Mouse (Mus musculus): ENCODE measurements around the gene C77080. TPM values are rescaled to one million over a fixed set of nuclear protein-coding genes. Genes with fewer than 3 reads are reported as not detected.

The C77080 gene
- polyA plus RNA-seq, 1 experiment from 2014 or later, result 8.2 TPM

GRCm38 (mm10) chr4:129260678-129261077 is 526 bp downstream of the C77080 start:
- 20% methylated on average over 6 of the region's 6 CpGs for WGBS
- H3K9me3 ChIP-seq (replicated peaks; ENCODE audit: control insufficient read depth, low read length), result no peaks in the 10 kb centered on the region
- H3K4me3 ChIP-seq (replicated peaks; ENCODE audit: low read length), result no peak overlapping the region
- H3K27me3 ChIP-seq (ENCODE audit: control insufficient read depth, insufficient read depth, low read length), result no peaks in the 10 kb centered on the region
- peak overlapping the region; percentile 40; the same call in 1 of the 2 replicates for H3K9ac ChIP-seq (ENCODE audit: low read length)
- H3K4me1 ChIP-seq (ENCODE audit: control insufficient read depth, insufficient read depth, low read length), result peaks cover 34% of the 10 kb centered on the region
- ATAC-seq (ENCODE audit: insufficient read depth, low FRiP score), result no peak
- H3K4me2 ChIP-seq (ENCODE audit: low read depth, low read length), result no peak overlapping the region
- peak overlapping the region; percentile 68 for H3K27ac ChIP-seq (ENCODE audit: low read length)
- H3K36me3 ChIP-seq (ENCODE audit: control insufficient read depth, insufficient read depth, low read length), result no peaks in the 10 kb centered on the region

DNA sequence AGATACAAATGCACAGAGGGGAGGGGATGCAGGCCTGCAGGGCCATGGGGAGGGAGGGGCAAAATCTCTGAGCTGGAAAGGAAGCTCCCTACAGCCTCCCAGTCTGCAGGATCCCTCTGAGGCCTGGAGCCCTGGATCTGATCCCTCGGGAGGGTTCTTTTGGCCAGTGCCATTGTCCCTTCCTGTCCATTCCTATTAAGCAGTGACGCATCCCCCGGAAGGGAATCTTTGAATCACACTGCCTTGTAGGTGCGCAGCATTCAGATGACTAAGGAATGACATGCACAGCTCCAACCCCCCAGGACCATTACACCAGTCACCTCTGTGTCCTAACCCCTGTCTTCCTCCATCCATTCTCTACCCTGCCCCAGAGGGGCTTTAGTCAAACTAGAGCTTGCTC is 2.1 kb downstream of the C77080 start:
- no peak overlapping the region for H3K4me2 ChIP-seq (ENCODE audit: low read depth, low read length)
- H3K36me3 ChIP-seq (ENCODE audit: control insufficient read depth, insufficient read depth, low read length), result no peaks in the 10 kb centered on the region
- H3K27ac ChIP-seq (ENCODE audit: low read length), result no peak overlapping the region
- no peak overlapping the region for H3K9ac ChIP-seq (ENCODE audit: low read length)
- H3K4me1 ChIP-seq (ENCODE audit: control insufficient read depth, insufficient read depth, low read length), result peaks cover 34% of the 10 kb centered on the region
- H3K4me3 ChIP-seq (replicated peaks; ENCODE audit: low read length), result no peak overlapping the region
- 83% methylated on average over 4 of the region's 4 CpGs for WGBS
- no peak for ATAC-seq (ENCODE audit: insufficient read depth, low FRiP score)
- no peaks in the 10 kb centered on the region for H3K27me3 ChIP-seq (ENCODE audit: control insufficient read depth, insufficient read depth, low read length)
- H3K9me3 ChIP-seq (replicated peaks; ENCODE audit: control insufficient read depth, low read length), result no peaks in the 10 kb centered on the region

- peak overlapping the region; percentile 72 for H3K27ac ChIP-seq (ENCODE audit: low read length)
Measured at GRCm38 (mm10) chr4:129256450-129257380, 4.5 kb downstream of the C77080 start.

GRCm38 (mm10) chr4:129254571-129254970 is 6.6 kb downstream of the C77080 start:
- H3K9ac ChIP-seq (ENCODE audit: low read length), result no peak overlapping the region

More at GRCm38 (mm10) chr4:129256450-129257380, 4.5 kb downstream of the C77080 start:
- Histone ChIP-seq H3K9ac (ENCODE audit: low read length) (peak overlapping the region; percentile 33; the same call in 1 of the 2 replicates), H3K27me3 (ENCODE audit: control insufficient read depth, insufficient read depth, low read length) (no peaks in the 10 kb centered on the region), H3K36me3 (ENCODE audit: control insufficient read depth, insufficient read depth, low read length) (no peaks in the 10 kb centered on the region), H3K9me3 (replicated peaks; ENCODE audit: control insufficient read depth, low read length) (no peaks in the 10 kb centered on the region), H3K4me1 (ENCODE audit: control insufficient read depth, insufficient read depth, low read length) (peaks cover 27% of the 10 kb centered on the region), H3K4me2 (ENCODE audit: low read depth, low read length) (0 out of 2 replicates have a peak overlapping the region, but pooled peaks have one; percentile 10), H3K4me3 (replicated peaks; ENCODE audit: low read length) (no peak overlapping the region)
- WGBS, result 26% methylated on average over 8 of the region's 8 CpGs
- ATAC-seq (ENCODE audit: insufficient read depth, low FRiP score), result peak; percentile 75

GRCm38 (mm10) chr4:129252492-129252891 is 8.7 kb downstream of the C77080 start:
- Histone ChIP-seq H3K27ac (ENCODE audit: low read length) (no peak overlapping the region; the same call in 1 of the 2 replicates), H3K9me3 (replicated peaks; ENCODE audit: control insufficient read depth, low read length) (no peaks in the 10 kb centered on the region), H3K27me3 (ENCODE audit: control insufficient read depth, insufficient read depth, low read length) (no peaks in the 10 kb centered on the region), H3K4me1 (ENCODE audit: control insufficient read depth, insufficient read depth, low read length) (peaks cover 28% of the 10 kb centered on the region), H3K36me3 (ENCODE audit: control insufficient read depth, insufficient read depth, low read length) (no peaks in the 10 kb centered on the region), H3K9ac (ENCODE audit: low read length) (no peak overlapping the region), H3K4me2 (ENCODE audit: low read depth, low read length) (no peak overlapping the region), H3K4me3 (replicated peaks; ENCODE audit: low read length) (no peak overlapping the region)
- 83% methylated on average over 2 of the region's 2 CpGs for WGBS
- no peak for ATAC-seq (ENCODE audit: insufficient read depth, low FRiP score)

More at GRCm38 (mm10) chr4:129254571-129254970, 6.6 kb downstream of the C77080 start:
- Histone ChIP-seq H3K4me1 (ENCODE audit: control insufficient read depth, insufficient read depth, low read length) (peaks cover 30% of the 10 kb centered on the region), H3K27ac (ENCODE audit: low read length) (no peak overlapping the region), H3K36me3 (ENCODE audit: control insufficient read depth, insufficient read depth, low read length) (no peaks in the 10 kb centered on the region), H3K9me3 (replicated peaks; ENCODE audit: control insufficient read depth, low read length) (no peaks in the 10 kb centered on the region), H3K4me2 (ENCODE audit: low read depth, low read length) (no peak overlapping the region), H3K27me3 (ENCODE audit: control insufficient read depth, insufficient read depth, low read length) (no peaks in the 10 kb centered on the region), H3K4me3 (replicated peaks; ENCODE audit: low read length) (no peak overlapping the region)
- 90% methylated on average over 3 of the region's 3 CpGs for WGBS
- ATAC-seq (ENCODE audit: insufficient read depth, low FRiP score), result no peak

GRCm38 (mm10) chr4:129251482-129252125 is 9.6 kb downstream of the C77080 start:
- peak overlapping the region; percentile 9; the same call in 1 of the 2 replicates for H3K4me3 ChIP-seq (replicated peaks; ENCODE audit: low read length)
- H3K36me3 ChIP-seq (ENCODE audit: control insufficient read depth, insufficient read depth, low read length), result no peaks in the 10 kb centered on the region
- peaks cover 24% of the 10 kb centered on the region for H3K4me1 ChIP-seq (ENCODE audit: control insufficient read depth, insufficient read depth, low read length)
- H3K27me3 ChIP-seq (ENCODE audit: control insufficient read depth, insufficient read depth, low read length), result no peaks in the 10 kb centered on the region
- peak overlapping the region; percentile 60 for H3K9ac ChIP-seq (ENCODE audit: low read length)
- ATAC-seq (ENCODE audit: insufficient read depth, low FRiP score), result peak; percentile 41; the same call in 1 of the 2 replicates
- peak overlapping the region; percentile 96 for H3K27ac ChIP-seq (ENCODE audit: low read length)
- H3K4me2 ChIP-seq (ENCODE audit: low read depth, low read length), result peak overlapping the region; percentile 45
- WGBS, result 9% methylated on average over 15 of the region's 15 CpGs
- H3K9me3 ChIP-seq (replicated peaks; ENCODE audit: control insufficient read depth, low read length), result no peaks in the 10 kb centered on the region

GRCm38 (mm10) chr4:129250759-129251481 is 10.3 kb downstream of the C77080 start:
- peak overlapping the region; percentile 60 for H3K9ac ChIP-seq (ENCODE audit: low read length)
- H3K4me3 ChIP-seq (replicated peaks; ENCODE audit: low read length), result peak overlapping the region; percentile 9; the same call in 1 of the 2 replicates
- 35% methylated on average over 15 of the region's 15 CpGs for WGBS
- H3K27me3 ChIP-seq (ENCODE audit: control insufficient read depth, insufficient read depth, low read length), result no peaks in the 10 kb centered on the region
- H3K4me1 ChIP-seq (ENCODE audit: control insufficient read depth, insufficient read depth, low read length), result peaks cover 21% of the 10 kb centered on the region
- peak overlapping the region; percentile 96 for H3K27ac ChIP-seq (ENCODE audit: low read length)
- ATAC-seq (ENCODE audit: insufficient read depth, low FRiP score), result peak; percentile 81
- H3K9me3 ChIP-seq (replicated peaks; ENCODE audit: control insufficient read depth, low read length), result no peaks in the 10 kb centered on the region
- H3K36me3 ChIP-seq (ENCODE audit: control insufficient read depth, insufficient read depth, low read length), result no peaks in the 10 kb centered on the region
- H3K4me2 ChIP-seq (ENCODE audit: low read depth, low read length), result peak overlapping the region; percentile 45

DNA sequence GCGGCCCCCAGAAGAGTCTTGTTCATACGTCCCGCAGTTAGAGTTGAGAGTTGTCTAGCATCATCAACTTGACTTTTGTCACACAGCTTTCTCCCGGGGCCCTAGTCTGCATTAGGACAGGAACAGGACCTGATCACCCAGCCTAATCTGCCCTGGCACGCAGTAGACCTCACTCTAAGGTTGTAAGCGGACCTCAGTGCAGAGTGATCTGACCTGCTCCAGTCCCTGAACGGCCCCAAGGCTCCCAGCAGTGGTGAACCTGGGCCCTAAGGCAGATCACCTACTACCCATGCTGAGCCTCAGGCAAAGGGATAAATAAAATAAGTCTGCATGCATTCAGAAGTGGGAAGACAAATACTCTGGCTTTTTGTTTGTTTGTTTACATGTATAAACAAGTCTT is 11.9 kb downstream of the C77080 start:
- Histone ChIP-seq H3K36me3 (ENCODE audit: control insufficient read depth, insufficient read depth, low read length) (no peaks in the 10 kb centered on the region), H3K4me1 (ENCODE audit: control insufficient read depth, insufficient read depth, low read length) (peaks cover 25% of the 10 kb centered on the region), H3K9ac (ENCODE audit: low read length) (no peak overlapping the region; the same call in 1 of the 2 replicates), H3K27ac (ENCODE audit: low read length) (peak overlapping the region; percentile 94; the same call in 1 of the 2 replicates), H3K4me2 (ENCODE audit: low read depth, low read length) (no peak overlapping the region), H3K27me3 (ENCODE audit: control insufficient read depth, insufficient read depth, low read length) (no peaks in the 10 kb centered on the region), H3K4me3 (replicated peaks; ENCODE audit: low read length) (no peak overlapping the region), H3K9me3 (replicated peaks; ENCODE audit: control insufficient read depth, low read length) (no peaks in the 10 kb centered on the region)
- WGBS, result 55% methylated on average over 7 of the region's 7 CpGs
- ATAC-seq (ENCODE audit: insufficient read depth, low FRiP score), result no peak

All from stomach, embryonic 16.5 days (tissue).